Mouse (Mus musculus) E14TG2a.4 (cell line): ENCODE data around the gene Nat8f2.
"Not testable (repeated sequence)": the region's sequence is repeated elsewhere in the genome, so short reads cannot be mapped to it uniquely, and the experiment has no call there.

ENCODE experiments used
- CTCF ChIP-seq: conservative IDR thresholded peaks from 2 replicates; pipeline ENCODE4 v1.5.1; 2014; ENCODE audit warnings: low read length
- POU5F1 ChIP-seq: IDR thresholded peaks from 2 replicates; pipeline ENCODE4 v1.6.1; 2014; ENCODE audit warnings: low read length, borderline replicate concordance

DNA sequence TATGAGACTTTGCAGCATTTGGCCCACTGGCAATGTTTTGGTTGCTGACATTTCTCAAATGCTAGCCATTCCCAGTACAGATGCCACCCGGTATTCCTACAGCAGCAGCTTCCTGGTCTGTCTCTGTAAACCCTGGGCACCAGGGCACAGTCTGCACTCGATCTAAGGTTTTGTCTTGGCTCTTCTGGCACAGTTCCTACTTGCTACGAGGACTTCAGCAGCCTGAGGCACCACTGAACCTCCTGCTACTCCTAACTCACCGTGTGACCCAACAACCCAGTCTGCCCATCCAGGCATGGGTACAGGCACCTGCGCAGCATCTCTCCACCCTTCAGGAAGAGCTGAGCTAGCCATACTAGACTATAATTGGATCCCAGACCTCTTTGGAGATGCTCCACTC is 32.9 kb downstream of the Nat8f2 start:
- TF ChIP-seq CTCF, POU5F1: not testable (repeated sequence)
